Mouse (Mus musculus): Measurements from ENCODE around the gene Fam163b.

DNA sequence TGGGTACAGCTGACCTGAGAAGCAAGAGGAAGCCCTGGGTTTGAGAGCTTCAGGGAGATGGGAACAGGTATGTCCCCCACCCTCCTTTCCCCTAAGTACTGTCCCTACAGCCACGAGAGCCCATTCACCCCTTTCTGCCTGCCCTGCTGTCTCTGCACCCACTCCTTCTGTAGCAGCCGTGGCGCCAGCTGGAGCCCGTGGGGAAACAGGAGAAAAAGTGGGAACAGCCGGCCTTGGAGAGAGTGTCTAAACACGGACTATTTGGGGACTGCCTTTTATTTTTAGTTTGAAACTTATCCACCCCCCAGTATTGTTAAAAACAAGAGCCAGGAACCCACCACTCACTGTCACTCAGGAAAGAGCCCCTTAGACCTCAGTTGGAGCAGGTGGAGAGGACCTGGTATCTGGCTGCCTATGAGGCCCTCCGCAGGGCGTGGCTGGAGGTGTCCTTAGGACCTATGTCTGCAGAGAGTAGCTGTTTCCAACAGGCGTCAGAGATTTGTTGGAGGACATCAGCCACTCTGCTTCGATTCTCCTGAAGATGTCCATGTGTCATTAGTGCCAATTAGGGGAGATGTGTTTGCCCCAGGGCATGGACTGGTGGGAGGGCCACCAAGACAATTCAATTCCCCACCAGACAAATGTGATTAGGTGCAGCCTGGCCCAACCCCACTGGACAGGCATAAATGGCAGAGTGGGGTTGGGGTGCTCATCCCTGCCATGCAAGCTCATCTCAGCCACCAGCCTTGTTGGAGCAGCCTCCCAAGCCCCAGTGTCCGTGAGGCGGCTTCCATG, 22.7 kb upstream of the Fam163b start, which contains the start of gene Dbh:
- TF ChIP-seq CTCF (IDR thresholded peaks at IDR 0.05; ENCODE audit: control insufficient read depth, insufficient read depth, low read length), result no peak
- no peak for TF ChIP-seq POLR2A (IDR thresholded peaks at IDR 0.05; ENCODE audit: borderline replicate concordance, control insufficient read depth, low read depth, low read length)

Measured in bone marrow, adult 2 months (tissue).